Mouse (Mus musculus) lung, embryonic 16.5 days (tissue): ENCODE measurements around the gene Ntm. TPM values are rescaled to one million over a fixed set of nuclear protein-coding genes. Genes with fewer than 3 reads are reported as not detected.

Source experiments
- ATAC-seq: fragments of 200-750 bp; cut with Nextera tagmentation; 2 replicates; pipeline ENCODE4 v1.8.0; 2017; ENCODE audit warnings: low read depth, mild to moderate bottlenecking, moderate library complexity
- H3K27ac ChIP-seq: fragments of 300-500 bp; sonication (generic); 2 replicates; pipeline ENCODE4 v1.5.1; 2014; ENCODE audit warnings: mild to moderate bottlenecking, control low read depth, low read length
- H3K27me3 ChIP-seq: fragments of 300-500 bp; sonication (generic); 2 replicates; pipeline ENCODE4 v1.6.1; 2014; ENCODE audit warnings: low read depth, low read length, mixed read lengths; ENCODE audit not compliant: control insufficient read depth, insufficient read depth
- H3K36me3 ChIP-seq: fragments of 300-500 bp; sonication (generic); 2 replicates; pipeline ENCODE4 v1.6.1; 2014; ENCODE audit warnings: low read length; ENCODE audit not compliant: control insufficient read depth, insufficient read depth
- H3K4me1 ChIP-seq: fragments of 300-500 bp; sonication (generic); replicated peaks from 2 replicates; pipeline ENCODE4 v1.6.1; 2014; ENCODE audit warnings: low read length, mixed read lengths; ENCODE audit not compliant: control insufficient read depth, insufficient read depth
- H3K4me2 ChIP-seq: fragments of 300-500 bp; sonication (generic); 2 replicates; pipeline ENCODE4 v1.6.1; 2014; ENCODE audit warnings: low read depth, low read length, control low read depth
- H3K4me3 ChIP-seq: fragments of 300-500 bp; sonication (generic); 2 replicates; pipeline ENCODE4 v1.5.1; 2014; ENCODE audit warnings: mild to moderate bottlenecking, low read length, control low read depth
- H3K9ac ChIP-seq: fragments of 300-500 bp; sonication (generic); 2 replicates; pipeline ENCODE4 v1.6.1; 2014; ENCODE audit warnings: low read length, control low read depth
- H3K9me3 ChIP-seq: fragments of 300-500 bp; sonication (generic); 2 replicates; pipeline ENCODE4 v1.6.1; 2016; ENCODE audit warnings: low read length; ENCODE audit not compliant: control insufficient read depth
- WGBS: fragments of 180-500 bp; shearing (Covaris S2); extraction: QIAGEN DNeasy Blood & Tissue Kit; methylation state at CpG from one replicate; pipeline ENCODE4 v1.1.7; 2014; 5-methylcytosine and 5-hydroxymethylcytosine counted together
- polyA plus RNA-seq: library from polyadenylated mRNA; unstranded; fragments of >200 nt; fragmentation: Nextera tagmentation; extraction: Ambion mirVana; gene quantifications from 2 replicates; pipeline ENCODE4 v1.2.1, GENCODE M21; 2015

Gene Ntm
- polyA plus RNA-seq, 1 experiment from 2014 or later = 16.3 TPM

GRCm38 (mm10) chr9:29790017-29790416 is 172.9 kb downstream of the Ntm start:
- Histone ChIP-seq H3K9ac (no peak overlapping the region), H3K36me3 (no peaks in the 10 kb centered on the region), H3K4me3 (no peak overlapping the region), H3K27me3 (no peaks in the 10 kb centered on the region), H3K9me3 (no peaks in the 10 kb centered on the region), H3K4me2 (no peak overlapping the region), H3K27ac (no peak overlapping the region), H3K4me1 (no peaks in the 10 kb centered on the region)
- ATAC-seq = no peak
- 69% methylated on average over 4 of the region's 4 CpGs for WGBS

- Histone ChIP-seq H3K36me3 (no peaks in the 10 kb centered on the region), H3K9ac (no peak overlapping the region), H3K4me1 (no peaks in the 10 kb centered on the region), H3K27ac (no peak overlapping the region), H3K9me3 (no peaks in the 10 kb centered on the region), H3K4me2 (no peak overlapping the region), H3K27me3 (no peaks in the 10 kb centered on the region), H3K4me3 (no peak overlapping the region)
- 81% methylated on average over 9 of the region's 9 CpGs for WGBS
- ATAC-seq = no peak
Measured at GRCm38 (mm10) chr9:29788855-29789254, 174.1 kb downstream of the Ntm start.

GRCm38 (mm10) chr9:29787408-29787807 is 175.5 kb downstream of the Ntm start:
- H3K9ac ChIP-seq = no peak overlapping the region
- no peaks in the 10 kb centered on the region for H3K27me3 ChIP-seq
- H3K9me3 ChIP-seq = no peaks in the 10 kb centered on the region
- H3K4me2 ChIP-seq = no peak overlapping the region
- H3K36me3 ChIP-seq = no peaks in the 10 kb centered on the region
- ATAC-seq = no peak
- 50% methylated on average over 4 of the region's 4 CpGs for WGBS
- H3K4me3 ChIP-seq = no peak overlapping the region
- H3K4me1 ChIP-seq = no peaks in the 10 kb centered on the region
- H3K27ac ChIP-seq = no peak overlapping the region

- WGBS = 67% methylated on average over 4 of the region's 4 CpGs
- Histone ChIP-seq H3K9ac (no peak overlapping the region), H3K4me3 (no peak overlapping the region), H3K4me2 (no peak overlapping the region), H3K27me3 (no peaks in the 10 kb centered on the region), H3K9me3 (no peaks in the 10 kb centered on the region), H3K27ac (no peak overlapping the region), H3K36me3 (no peaks in the 10 kb centered on the region), H3K4me1 (no peaks in the 10 kb centered on the region)
- ATAC-seq = no peak
Measured at GRCm38 (mm10) chr9:29782697-29783096, 180.2 kb downstream of the Ntm start.

- Histone ChIP-seq H3K36me3 (no peaks in the 10 kb centered on the region), H3K4me3 (no peak overlapping the region), H3K27ac (no peak overlapping the region), H3K4me1 (no peaks in the 10 kb centered on the region), H3K9me3 (no peaks in the 10 kb centered on the region), H3K4me2 (no peak overlapping the region), H3K27me3 (no peaks in the 10 kb centered on the region), H3K9ac (no peak overlapping the region)
- no peak for ATAC-seq
- WGBS = 70% methylated on average over 7 of the region's 7 CpGs
Measured at GRCm38 (mm10) chr9:29779739-29780138, 183.2 kb downstream of the Ntm start.

GRCm38 (mm10) chr9:29776951-29777350 is 186.0 kb downstream of the Ntm start:
- Histone ChIP-seq H3K9me3 (no peaks in the 10 kb centered on the region), H3K4me1 (no peaks in the 10 kb centered on the region), H3K9ac (no peak overlapping the region), H3K27me3 (no peaks in the 10 kb centered on the region), H3K4me3 (no peak overlapping the region), H3K36me3 (no peaks in the 10 kb centered on the region), H3K27ac (no peak overlapping the region), H3K4me2 (no peak overlapping the region)
- ATAC-seq = peak; percentile 43; the same call in 1 of the 2 replicates
- WGBS = 66% methylated on average over 3 of the region's 3 CpGs

GRCm38 (mm10) chr9:29776542-29776941 is 186.4 kb downstream of the Ntm start:
- Histone ChIP-seq H3K4me2 (no peak overlapping the region), H3K9me3 (no peaks in the 10 kb centered on the region), H3K9ac (no peak overlapping the region), H3K36me3 (no peaks in the 10 kb centered on the region), H3K27me3 (no peaks in the 10 kb centered on the region), H3K4me3 (no peak overlapping the region), H3K4me1 (no peaks in the 10 kb centered on the region), H3K27ac (no peak overlapping the region)
- 49% methylated on average over 4 of the region's 4 CpGs for WGBS
- ATAC-seq = 0 out of 2 replicates have a peak, but pooled peaks have one; percentile 36

- Histone ChIP-seq H3K27ac (no peak overlapping the region), H3K9ac (no peak overlapping the region), H3K4me2 (no peak overlapping the region), H3K4me3 (no peak overlapping the region), H3K27me3 (no peaks in the 10 kb centered on the region), H3K4me1 (peaks cover 2% of the 10 kb centered on the region; the same call in 1 of the 2 replicates), H3K36me3 (no peaks in the 10 kb centered on the region), H3K9me3 (no peaks in the 10 kb centered on the region)
- ATAC-seq = no peak
- 79% methylated on average over 4 of the region's 4 CpGs for WGBS
Measured at GRCm38 (mm10) chr9:29776030-29776429, 186.9 kb downstream of the Ntm start.

- Histone ChIP-seq H3K9ac (no peak overlapping the region), H3K9me3 (no peaks in the 10 kb centered on the region), H3K4me3 (no peak overlapping the region), H3K27me3 (no peaks in the 10 kb centered on the region), H3K4me2 (no peak overlapping the region), H3K4me1 (peaks cover 2% of the 10 kb centered on the region; the same call in 1 of the 2 replicates), H3K27ac (no peak overlapping the region), H3K36me3 (no peaks in the 10 kb centered on the region)
- WGBS = 65% methylated on average over 11 of the region's 11 CpGs
- ATAC-seq = no peak
Measured at GRCm38 (mm10) chr9:29772625-29773388, 190.1 kb downstream of the Ntm start.
